Mouse (Mus musculus): Measurements from ENCODE around the gene Cox16.
"Not testable (repeated sequence)": the region's sequence is repeated elsewhere in the genome, so short reads cannot be mapped to it uniquely, and the experiment has no call there.

DNA sequence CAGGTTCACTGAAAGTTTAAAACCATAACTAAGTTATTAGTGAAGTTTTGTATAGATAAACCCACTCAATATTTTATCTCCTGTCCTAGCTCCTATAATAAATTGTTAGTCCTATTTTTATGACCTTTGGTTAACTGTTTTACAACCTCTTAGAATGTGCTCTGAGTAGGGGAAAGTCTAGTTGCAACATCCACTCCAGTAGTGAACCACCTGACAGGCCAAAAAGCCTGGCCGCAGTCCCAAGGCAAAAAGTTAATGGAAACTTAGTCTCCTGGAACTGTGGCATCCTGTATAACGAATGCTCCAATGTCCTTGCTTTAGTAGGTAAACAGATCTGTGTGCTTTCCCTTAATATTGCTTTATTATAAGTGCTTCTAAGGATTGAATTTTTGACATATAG lies 50.1 kb downstream of the Cox16 start:
- TF ChIP-seq CTCF, POLR2A (IDR thresholded peaks at IDR 0.05; ENCODE audit: extremely low read depth, insufficient read depth, low read length): not testable (repeated sequence)
